Mouse (Mus musculus) ovary, postnatal 36 days (tissue): ENCODE measurements around the gene Atp5l.

Source experiments
- DNase-seq: peaks from one replicate; pipeline ENCODE4 v3.0.0; 2022; ENCODE audit warnings: low spot score, mixed read lengths

Gene Atp5l

GRCm38 (mm10) chr9:44892664-44893063 lies 27.9 kb downstream of the Atp5l start:
- DNase-seq, result no peak

DNA sequence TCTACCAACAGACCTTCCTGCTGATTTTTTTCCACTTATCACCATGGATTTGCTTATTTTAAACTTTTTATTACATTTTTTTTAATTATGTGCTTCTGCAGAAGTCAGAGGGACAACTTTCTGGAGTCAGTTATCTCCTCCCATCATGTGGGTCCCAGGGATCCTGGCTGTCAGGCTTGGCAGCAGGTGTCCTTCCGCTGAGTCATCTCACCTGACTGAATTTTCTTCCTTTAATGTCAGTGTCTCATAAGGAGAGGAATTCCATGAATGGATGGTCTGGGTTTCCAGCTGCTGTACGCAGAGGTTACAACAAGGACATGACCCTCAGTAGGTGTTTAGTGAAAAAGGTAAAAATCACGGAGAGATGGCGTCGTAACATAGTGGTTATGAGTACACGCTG lies 29.3 kb downstream of the Atp5l start:
- DNase-seq, result no peak

DNA sequence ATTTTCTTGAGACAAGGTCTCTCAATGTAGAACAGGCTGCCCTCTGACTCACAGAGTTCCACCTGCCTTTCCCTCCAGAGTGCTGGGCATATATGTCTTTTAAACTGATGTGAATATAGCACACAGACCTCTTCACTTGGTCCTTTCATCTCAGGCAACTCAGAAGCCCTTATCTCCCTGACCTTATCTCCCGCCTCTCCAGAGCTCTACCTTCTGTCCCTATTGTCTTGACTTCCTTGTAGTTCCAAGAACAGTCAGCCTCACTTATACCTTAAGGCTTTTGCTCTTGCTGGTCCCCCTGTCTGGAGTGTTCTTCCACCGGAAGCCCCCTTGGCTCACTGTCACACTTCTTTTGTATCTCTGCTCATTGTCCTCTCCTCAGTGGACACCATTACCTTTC lies 30.4 kb downstream of the Atp5l start:
- no peak for DNase-seq

- no peak for DNase-seq
These were observed 32.4 kb downstream of the Atp5l start for GRCm38 (mm10) chr9:44888114-44888624.

- DNase-seq, result no peak
These were observed 37.5 kb downstream of the Atp5l start for GRCm38 (mm10) chr9:44882981-44883569.

DNA sequence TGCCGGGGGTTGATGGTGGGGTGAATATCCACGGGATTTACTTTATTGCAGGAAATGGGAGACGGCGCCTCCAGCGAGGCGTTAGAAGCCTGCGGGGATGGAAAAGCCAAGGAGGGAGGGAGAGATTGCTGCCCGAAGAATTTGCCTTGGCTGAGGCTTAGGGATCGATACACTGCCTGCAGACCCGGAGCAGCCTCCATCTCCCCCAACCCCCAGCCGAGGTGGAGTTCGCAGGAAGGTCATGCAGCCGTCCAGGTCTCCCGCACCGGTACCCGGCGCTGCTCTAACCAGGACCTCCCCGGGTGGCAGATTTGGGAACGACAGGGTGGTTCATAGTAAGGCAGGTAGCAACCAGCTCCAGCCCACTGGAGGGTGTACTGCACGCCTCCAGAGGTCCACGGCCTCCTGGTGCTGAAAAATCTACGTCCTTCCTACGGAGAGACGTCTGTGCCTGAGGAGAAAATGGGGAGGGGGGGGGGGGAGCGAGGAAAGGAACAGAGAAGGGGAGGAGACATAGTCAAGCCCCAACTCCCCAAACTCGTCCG lies 38.0 kb downstream of the Atp5l start:
- DNase-seq, result peak; percentile 38

DNA sequence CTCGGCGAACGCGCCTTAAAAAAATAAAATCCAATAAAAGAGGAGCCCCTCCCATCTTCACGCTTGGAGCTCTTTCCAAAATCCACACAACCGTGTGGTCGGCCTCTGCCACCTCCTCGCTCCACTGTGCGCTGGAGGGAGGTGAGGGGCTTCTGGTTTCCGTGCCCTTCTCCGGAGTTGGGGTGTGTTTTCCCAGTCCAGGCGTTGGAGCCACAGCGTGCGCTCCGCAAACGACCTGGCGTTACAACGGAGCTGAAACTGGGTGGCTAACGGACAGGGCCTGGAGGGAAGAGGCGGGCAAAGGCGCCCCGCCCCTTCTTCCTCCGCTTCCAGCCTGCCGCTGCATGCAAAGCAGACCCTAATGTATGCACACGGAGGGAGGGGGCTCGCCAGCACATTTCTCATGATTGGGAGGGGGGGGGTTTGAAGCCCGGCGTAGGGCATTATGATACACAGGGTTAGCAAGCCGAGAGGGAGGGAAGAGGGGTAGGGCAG lies 38.6 kb downstream of the Atp5l start:
- peak; percentile 76 for DNase-seq

- DNase-seq, result peak; percentile 99
These were observed 39.2 kb downstream of the Atp5l start, which contains the start of gene Kmt2a for GRCm38 (mm10) chr9:44881221-44881871. TSS of gene Kmt2a (minus strand) at chr9:44881296.

GRCm38 (mm10) chr9:44880309-44881081 lies 40.0 kb downstream of the Atp5l start:
- peak; percentile 27 for DNase-seq

DNA sequence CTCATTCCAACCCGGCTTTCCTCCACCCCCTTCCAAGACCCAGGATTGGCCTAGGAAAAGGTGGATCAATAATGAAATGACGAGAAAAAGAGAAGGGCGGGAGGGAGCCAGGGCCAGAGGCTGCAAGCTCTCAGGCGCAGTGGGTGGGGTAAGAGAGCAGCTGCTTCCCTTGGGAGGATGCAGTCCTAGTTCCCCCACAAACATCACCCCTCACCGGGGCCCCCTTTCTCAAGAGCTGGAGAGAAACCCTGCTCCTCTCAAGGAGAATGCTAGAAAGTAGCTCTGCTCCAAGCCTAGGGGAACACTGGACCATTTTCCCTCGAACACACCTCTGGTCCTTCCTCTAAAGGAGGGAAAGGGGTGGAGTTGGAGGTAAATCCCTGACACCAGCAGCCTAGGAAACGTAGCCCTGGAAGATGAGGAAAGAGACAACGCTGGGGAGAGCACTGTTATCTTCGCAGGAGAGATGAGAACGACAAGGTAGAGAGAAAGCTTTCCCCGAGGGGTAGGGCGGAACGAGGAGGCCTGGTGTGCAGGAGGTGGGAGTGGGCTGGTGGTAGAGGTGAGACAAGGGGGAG lies 40.8 kb downstream of the Atp5l start:
- no peak for DNase-seq

DNA sequence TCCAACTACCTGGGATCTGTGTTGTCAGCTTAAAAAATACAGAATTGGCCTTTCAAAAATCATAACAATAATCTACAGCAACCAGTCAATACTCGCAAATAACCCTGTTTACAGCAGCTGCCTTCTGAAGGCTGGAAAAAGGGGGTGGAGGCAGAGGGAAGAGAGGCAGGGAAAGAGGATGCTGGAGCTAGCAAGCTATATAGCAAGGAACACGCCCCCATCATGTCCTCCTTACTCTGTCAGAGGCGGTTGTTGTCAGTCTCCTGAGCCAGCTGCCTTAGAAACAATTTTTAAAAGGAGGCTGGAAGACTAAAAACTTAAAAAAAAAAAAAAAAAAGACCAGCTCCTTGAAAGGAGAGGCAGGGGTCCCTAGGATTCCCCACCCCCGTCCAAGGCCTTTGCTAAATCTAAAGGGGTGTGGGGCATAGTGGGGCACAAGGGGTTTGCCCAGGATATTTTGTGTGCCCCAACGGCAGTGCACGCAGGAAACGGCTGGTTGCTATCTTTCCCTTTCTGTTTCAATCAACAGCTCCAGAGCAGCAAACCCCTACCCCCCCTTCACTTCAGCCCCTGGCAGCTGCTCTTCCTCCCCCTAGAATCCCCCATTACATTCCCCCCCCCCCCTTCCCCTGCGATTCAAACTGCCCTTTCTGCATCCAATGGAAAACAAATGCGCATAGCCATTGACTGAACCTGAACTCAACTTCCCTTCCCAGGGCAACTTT lies 41.6 kb downstream of the Atp5l start:
- no peak for DNase-seq

GRCm38 (mm10) chr9:44877686-44878085 lies 42.9 kb downstream of the Atp5l start:
- no peak for DNase-seq

DNA sequence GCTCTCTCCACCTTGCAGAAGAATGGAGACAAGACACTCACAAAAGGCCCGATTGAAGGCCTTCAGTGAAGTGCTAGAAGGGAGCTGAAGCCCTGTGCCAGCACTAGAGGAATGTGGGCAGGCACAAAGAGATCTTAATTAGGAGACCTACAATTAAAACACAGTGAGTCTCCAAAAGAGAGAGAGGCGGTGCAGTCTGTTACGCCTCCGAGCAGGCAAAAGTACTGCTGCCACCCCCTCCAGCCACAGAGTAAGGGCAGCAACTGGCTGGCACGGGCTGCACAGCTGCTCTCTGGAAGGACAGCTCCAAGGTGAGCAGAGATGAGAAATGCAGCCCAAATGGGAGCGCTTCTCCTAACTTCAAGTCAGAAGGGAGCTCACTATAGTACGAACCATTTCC lies 45.1 kb downstream of the Atp5l start:
- DNase-seq, result peak; percentile 39

DNA sequence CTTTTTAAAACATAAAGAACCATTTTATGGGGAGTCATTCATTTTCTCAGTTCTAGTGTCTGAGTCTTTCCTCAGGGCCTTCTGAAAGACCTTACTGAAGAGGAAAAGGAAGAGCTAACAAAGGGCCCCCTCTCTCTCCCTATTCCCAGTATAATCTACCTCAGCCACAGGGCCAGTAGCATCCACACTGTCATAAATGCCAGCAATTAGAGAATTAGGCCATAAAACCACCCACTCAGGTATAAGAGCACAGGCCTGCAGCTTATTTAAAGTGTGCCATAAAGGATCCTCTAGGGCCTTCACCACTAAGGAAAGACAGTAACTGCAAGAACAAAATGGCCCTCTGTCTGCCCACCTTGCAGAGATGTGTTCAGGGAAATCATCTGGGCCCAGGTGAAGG lies 46.3 kb downstream of the Atp5l start:
- DNase-seq, result no peak

- DNase-seq, result no peak
These were observed 46.9 kb downstream of the Atp5l start for GRCm38 (mm10) chr9:44873665-44874064.

DNA sequence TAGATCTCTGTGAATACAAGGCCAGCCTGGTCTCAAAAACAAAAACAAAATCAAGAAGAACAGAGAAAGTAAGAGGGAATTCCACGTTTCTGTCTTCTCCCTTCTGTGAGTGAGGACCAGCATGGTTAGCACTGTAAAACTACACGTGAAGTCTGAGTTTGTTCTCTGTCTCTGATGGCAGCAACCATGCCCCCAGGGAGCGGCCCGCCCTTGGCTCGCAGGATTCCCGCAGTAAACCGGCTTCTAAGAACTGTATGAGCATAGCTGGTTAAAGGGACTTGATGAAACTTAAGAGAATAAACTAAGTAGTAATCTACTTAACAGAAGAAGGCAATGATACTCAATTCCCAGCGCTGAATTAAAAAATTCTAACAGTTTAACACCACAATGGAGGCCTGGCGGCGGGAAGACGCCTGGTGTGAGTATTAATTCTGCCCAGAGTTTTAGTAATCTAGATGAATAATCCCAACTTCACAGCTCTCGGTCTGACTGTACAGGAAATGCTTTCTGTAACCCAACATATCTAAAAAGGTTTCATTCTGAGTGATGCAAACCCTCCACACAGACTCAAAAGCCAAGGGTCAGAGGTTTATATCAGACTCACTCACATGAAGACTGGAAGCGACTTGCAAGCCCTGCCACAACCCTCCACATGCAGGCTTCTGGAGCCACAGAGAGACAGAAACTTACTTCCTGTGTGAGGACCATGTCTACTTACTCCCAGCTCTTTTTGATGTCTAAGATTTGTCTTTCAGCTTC lies 52.0 kb downstream of the Atp5l start:
- no peak for DNase-seq

DNA sequence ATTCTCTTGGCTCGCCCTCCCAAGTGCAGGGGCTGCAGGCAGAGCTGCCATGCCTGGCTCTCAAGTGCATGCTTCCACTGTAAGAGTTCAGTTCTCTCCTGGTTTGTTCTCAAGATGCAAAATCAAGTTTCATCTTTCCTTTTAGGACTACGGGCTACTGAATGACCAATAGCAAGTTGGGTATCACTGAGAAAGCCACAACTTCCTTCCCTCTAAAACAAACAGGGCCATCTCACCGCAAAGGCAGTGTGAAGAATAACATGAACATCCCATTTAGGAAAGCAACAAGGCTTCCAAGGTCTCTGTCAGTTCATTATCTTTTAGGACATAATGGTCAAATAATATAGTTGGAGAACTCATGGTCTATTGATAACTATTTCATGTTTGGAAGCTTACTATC lies 52.9 kb downstream of the Atp5l start:
- DNase-seq, result no peak

DNA sequence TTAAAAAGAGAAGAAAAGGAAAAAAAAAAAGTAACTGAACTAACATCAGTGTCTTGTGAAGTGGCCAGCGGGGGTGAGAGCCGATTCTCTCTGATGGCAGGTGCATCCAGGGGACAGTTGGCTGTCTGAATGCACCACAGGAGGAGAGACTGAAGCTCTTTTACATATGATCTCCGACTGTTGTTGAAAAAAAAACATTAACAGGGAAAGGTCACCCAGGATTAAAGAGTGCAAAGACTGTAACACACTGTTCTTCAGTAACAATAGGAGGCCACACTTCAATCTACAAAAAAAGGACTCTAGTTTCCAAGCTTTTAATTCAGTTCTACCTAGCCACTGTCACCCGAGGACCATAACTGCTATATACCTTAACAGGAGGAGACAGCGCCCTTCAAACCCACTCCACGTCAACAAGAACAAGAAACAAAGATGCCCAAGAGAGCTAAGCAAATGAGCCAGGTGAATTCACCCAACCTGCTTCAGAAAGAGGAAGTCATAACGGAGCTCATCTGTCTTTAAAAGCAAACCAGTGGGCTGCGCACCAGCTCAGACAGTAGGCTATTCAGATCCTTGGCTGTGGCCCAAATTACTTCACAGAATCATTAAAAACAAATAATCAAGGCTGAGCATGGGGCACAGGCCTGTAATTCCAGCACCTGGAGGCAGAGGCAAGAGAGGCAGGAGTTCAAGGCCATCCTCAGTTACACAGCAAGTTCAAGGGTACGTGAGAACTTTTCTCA lies 53.9 kb downstream of the Atp5l start:
- no peak for DNase-seq
